Mouse (Mus musculus) heart, postnatal 0 days (tissue): ENCODE results near the gene Podn.

Source experiments
- CTCF ChIP-seq: IDR thresholded peaks from 2 replicates; pipeline ENCODE4 v1.5.1; 2016; ENCODE audit warnings: antibody characterized with exemption, control low read depth, low read depth
- EP300 ChIP-seq: IDR thresholded peaks from 2 replicates; pipeline ENCODE4 v1.6.1; 2016; ENCODE audit warnings: antibody characterized with exemption, low read depth

DNA sequence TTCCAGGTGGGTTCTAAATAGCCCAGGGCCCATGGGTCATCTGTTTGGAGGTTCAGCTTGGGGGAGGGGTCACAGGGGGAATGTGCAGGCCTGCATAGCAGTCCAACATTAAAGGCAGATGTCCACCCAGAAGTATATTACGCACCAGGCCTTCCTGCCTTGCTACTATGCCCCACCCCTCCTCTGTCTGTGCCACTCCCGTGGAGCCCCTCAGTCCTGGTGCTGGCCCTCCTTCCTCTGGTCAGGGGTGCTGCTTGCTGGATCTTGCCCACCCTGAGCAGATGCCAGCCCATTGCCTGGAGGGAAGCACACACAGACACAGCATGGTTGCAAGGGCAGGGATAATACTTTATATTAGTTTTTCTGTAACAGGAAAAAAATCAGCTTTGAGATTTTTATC is 81.8 kb downstream of the Podn start:
- TF ChIP-seq CTCF (no peak), EP300 (no peak)
